Mouse (Mus musculus): Measurements from ENCODE around the gene Marcksl1. TPM values are rescaled to one million over a fixed set of nuclear protein-coding genes. Genes with fewer than 3 reads are reported as not detected.

Gene Marcksl1
- 192 and 195 TPM in 2 replicates for polyA plus RNA-seq (2016; fragmentation: Nextera tagmentation; extraction: Ambion mirVana)

DNA sequence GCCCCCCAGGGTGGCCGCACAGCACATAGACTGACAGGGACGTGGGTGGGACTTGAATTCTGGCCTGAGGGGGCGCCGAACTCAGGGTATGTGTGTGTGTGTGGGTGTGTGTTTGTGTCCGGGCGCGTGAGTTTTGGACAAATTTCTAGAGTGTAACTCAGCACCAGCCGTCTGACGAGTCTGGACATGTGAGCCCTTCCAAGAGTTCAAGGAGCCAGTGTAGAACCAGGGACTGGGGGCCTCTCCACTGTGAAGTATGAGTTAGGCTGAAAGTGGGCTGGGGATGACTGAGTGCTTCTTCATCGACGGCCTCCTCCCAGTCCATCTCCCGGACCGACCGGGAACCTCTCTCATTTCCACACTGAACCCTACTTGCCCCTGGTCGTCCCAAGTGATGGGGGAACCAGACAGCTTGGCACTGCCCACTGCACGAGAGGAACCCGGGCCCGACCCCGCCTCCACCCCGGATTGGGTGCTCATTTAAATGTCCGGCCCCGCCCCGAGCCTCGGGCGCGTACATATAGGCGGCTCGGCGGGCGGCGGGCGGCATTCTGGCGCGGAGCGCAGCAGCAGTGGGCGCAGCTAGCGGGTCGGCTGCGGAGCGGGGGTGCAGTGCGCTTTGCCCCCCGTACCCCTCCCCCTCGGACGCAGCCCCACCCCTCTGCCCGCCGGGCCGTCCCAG lies at the start of gene Marcksl1:
Marcksl1 (plus strand) TSS at position 496 of the 682 bp plus-strand sequence.
- peak within 1 kb of the TSS; percentile 77 for H3K27ac ChIP-seq
- peaks cover 34% of the 10 kb centered on the region for H3K4me1 ChIP-seq
- peaks cover 52% of the 10 kb centered on the region for H3K27me3 ChIP-seq (replicated peaks)
- H3K4me3 ChIP-seq: peak within 1 kb of the TSS; percentile 73
- WGBS (ENCODE audit: insufficient replicate concordance): 5% methylated on average over 46 of the region's 47 CpGs
- peak within 1 kb of the TSS; percentile 98 for H3K4me2 ChIP-seq
- H3K9ac ChIP-seq: peak within 1 kb of the TSS; percentile 91
- peak; percentile 75 for ATAC-seq
- H3K9me3 ChIP-seq (replicated peaks): no peaks in the 10 kb centered on the region
- peaks cover 34% of the 10 kb centered on the region for H3K36me3 ChIP-seq

DNA sequence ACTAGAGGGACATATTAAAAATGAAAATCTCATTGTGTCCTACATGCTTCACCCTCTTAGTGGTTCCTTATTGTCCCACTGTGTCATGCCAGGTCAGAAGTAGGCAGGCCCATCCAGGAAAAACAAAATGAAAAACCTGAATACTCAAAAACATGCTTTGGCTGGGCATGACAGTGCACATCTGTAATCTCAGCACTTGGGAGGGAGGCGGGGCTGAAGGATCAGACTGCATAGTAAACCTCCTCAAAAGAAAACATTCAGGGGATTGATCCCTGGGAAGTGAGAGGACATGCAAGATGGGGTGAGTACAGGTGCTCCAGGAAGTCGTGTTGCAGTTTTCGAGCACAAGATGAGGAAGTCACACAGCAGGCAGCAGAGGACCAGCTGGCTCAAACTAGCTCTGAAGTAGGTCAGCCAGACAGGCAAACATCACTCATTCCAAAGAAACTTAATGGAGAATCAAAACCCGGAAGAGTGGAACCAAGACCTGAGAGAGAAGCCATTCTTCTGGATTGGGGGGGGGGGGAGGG lies 49.0 kb upstream of the Marcksl1 start:
- peak; percentile 4; the same call in 1 of the 2 replicates for ATAC-seq
- H3K9me3 ChIP-seq (replicated peaks): no peaks in the 10 kb centered on the region
- H3K4me2 ChIP-seq: peak overlapping the region; percentile 76
- peaks cover 51% of the 10 kb centered on the region for H3K36me3 ChIP-seq
- peaks cover 47% of the 10 kb centered on the region for H3K4me1 ChIP-seq
- no peaks in the 10 kb centered on the region for H3K27me3 ChIP-seq (replicated peaks)
- peak overlapping the region; percentile 96 for H3K27ac ChIP-seq
- peak overlapping the region; percentile 83 for H3K4me3 ChIP-seq
- WGBS (ENCODE audit: insufficient replicate concordance): 67% methylated on average over 4 of the region's 4 CpGs
- H3K9ac ChIP-seq: peak overlapping the region; percentile 94

DNA sequence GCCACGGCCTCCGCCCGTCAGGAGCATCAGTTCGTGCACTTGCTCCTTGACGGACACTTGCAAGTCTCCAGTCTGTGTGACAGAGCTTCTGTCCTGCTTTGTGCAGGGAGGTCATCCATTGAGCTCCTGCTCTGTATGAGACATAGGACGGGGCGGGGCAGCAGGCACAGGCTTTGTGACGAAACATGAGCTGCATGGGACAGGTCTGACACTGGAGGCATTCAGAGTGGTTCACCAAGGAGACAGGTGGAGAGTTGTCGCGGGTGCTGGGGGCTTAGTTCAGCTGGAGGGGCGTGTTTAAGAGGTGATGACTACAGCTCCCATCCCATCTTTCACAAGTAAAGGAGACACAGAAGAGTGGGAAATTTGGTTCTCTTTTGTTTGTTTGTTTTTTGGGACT lies 37.3 kb upstream of the Marcksl1 start:
- peaks cover 98% of the 10 kb centered on the region for H3K36me3 ChIP-seq

DNA sequence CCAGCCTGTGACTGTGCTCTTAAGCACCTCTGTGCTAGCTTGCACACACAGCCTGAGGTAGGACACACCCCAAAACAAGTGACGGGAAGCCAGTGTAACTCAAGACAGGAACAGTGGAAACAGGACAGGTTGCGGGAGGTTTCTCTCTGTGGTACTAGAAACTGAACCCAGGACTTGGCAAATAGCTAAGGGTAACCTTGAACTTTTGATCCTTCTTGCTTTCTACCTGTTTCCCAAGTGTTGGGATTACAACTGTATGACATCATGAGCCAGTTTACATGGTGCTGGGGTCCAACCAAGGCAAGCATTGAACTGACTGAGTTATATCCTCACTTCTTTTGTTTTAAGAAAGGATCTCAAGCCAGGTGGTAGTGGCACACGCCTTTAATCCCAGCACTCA lies 33.5 kb upstream of the Marcksl1 start:
- no peak for ATAC-seq

More for the DNA sequence above, 37.3 kb upstream of the Marcksl1 start:
- H3K4me3 ChIP-seq: no peak overlapping the region
- no peak for ATAC-seq
- H3K9me3 ChIP-seq (replicated peaks): no peaks in the 10 kb centered on the region
- H3K27me3 ChIP-seq (replicated peaks): no peaks in the 10 kb centered on the region
- no peak overlapping the region for H3K4me2 ChIP-seq
- 85% methylated on average over 11 of the region's 11 CpGs for WGBS (ENCODE audit: insufficient replicate concordance)
- H3K4me1 ChIP-seq: 0 out of 2 replicates have a peak, but pooled peaks cover 5% of the 10 kb centered on the region
- H3K27ac ChIP-seq: no peak overlapping the region
- H3K9ac ChIP-seq: no peak overlapping the region

DNA sequence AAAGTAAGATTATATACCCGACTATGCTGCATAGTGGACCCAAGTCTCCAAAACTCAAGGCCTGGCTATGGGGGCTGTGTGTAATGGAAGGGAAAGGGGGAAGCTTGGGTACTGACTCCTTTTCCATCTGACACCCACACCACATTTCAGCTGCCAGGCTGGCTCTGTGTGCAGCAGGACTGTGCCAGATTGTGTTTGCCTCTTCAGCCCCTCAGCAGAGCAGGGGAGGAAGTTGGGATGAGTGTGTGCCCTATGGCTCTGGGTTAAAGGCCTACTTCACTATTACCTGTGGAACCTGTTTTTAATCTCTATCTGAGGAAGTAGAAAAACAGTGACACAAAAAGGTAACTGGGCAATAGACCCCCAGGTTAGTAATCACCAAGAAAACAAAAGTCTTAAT lies 32.3 kb upstream of the Marcksl1 start:
- Histone ChIP-seq H3K4me1 (0 out of 2 replicates have a peak, but pooled peaks cover 2% of the 10 kb centered on the region), H3K4me2 (no peak overlapping the region), H3K27me3 (replicated peaks) (no peaks in the 10 kb centered on the region), H3K36me3 (peaks cover 100% of the 10 kb centered on the region), H3K27ac (no peak overlapping the region), H3K4me3 (no peak overlapping the region), H3K9ac (no peak overlapping the region), H3K9me3 (replicated peaks) (no peaks in the 10 kb centered on the region)
- 83% methylated on average over 1 of the region's 1 CpGs for WGBS (ENCODE audit: insufficient replicate concordance)
- no peak for ATAC-seq

More for the DNA sequence above, 33.5 kb upstream of the Marcksl1 start:
- no peak overlapping the region for H3K4me2 ChIP-seq
- H3K27ac ChIP-seq: no peak overlapping the region
- H3K9me3 ChIP-seq (replicated peaks): no peaks in the 10 kb centered on the region
- H3K9ac ChIP-seq: no peak overlapping the region
- WGBS (ENCODE audit: insufficient replicate concordance): 86% methylated on average over 3 of the region's 3 CpGs
- H3K27me3 ChIP-seq (replicated peaks): no peaks in the 10 kb centered on the region
- 0 out of 2 replicates have a peak, but pooled peaks cover 5% of the 10 kb centered on the region for H3K4me1 ChIP-seq
- no peak overlapping the region for H3K4me3 ChIP-seq
- H3K36me3 ChIP-seq: peaks cover 100% of the 10 kb centered on the region

DNA sequence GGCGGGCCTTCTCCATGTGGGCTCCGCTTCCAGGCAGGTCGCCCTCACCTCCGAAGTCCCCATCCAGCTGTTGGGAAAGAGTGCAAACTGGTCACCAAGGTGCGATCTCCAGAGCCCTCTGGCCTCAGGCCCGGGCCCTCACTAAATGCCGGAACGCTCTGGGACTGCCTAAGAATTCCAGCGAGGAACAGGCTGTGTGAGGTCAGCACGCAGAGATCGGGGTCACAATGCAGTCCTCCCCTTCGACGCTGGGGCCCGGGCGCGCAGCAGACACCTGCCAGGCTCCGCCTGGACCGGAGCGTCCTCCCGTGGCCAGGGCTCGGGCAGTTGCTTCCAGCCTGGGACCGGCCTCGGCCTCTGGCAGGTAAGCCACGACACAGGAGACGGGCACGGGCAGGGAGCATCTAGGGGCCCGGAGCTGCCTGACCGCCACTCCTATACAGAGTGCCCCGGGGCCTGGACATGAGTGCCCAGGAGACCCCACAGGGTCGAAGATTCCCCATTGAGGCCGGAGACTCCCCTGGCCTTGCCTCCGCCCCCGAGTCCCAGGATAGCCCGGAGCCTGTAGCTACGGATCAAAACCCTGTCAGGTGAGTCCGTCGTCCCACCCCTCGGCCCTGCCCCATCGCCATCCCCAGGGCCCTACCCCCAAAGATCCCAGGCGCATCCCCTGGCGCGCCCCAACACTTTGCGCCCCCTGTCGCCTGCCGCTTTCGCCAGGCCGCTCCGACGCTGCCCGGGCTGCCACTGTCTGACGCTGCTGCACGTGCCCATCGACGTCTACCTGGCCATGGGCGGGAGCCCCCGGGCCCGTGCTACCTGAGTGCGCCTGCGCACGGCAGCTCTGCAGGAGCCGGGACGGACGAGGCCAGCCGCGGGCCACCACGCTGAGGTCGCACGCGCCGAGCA lies 22.2 kb upstream of the Marcksl1 start, which contains the start of the genes Tssk3 and Fam229a:
Tssk3 (minus strand) TSS at position 51 of the 909 bp plus-strand sequence.
Fam229a (plus strand) TSS at position 219 of the 909 bp plus-strand sequence.
- Histone ChIP-seq H3K27me3 (replicated peaks) (peaks cover 53% of the 10 kb centered on the region), H3K9me3 (replicated peaks) (no peaks in the 10 kb centered on the region), H3K9ac (peak within 1 kb of the TSS; percentile 15), H3K4me3 (peak within 1 kb of the TSS; percentile 37), H3K4me2 (peak within 1 kb of the TSS; percentile 63), H3K36me3 (peaks cover 34% of the 10 kb centered on the region), H3K4me1 (peaks cover 25% of the 10 kb centered on the region), H3K27ac (no peak within 1 kb of the TSS)
- ATAC-seq: peak; percentile 50
- 12% methylated on average over 69 of the region's 70 CpGs for WGBS (ENCODE audit: insufficient replicate concordance)

DNA sequence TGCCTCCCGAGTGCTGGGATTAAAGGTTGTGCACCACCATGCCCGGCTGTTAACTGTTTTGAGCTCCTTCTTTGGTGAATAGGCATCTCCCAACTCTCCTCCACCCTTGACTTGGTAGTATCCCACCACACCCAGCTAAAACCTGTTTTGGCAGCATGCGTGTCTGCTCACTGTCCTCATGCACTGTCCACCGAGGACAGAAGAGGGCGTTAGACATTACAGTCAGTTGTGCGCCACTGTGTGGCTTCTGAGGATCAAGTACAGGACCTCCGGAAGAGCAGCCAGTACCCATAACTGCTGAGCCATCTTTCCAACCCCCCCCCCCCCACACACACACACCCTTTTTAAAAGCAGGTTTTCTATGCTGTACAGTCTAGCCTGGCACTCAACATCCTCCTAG lies 18.7 kb upstream of the Marcksl1 start:
- Histone ChIP-seq H3K27me3 (replicated peaks) (peaks cover 67% of the 10 kb centered on the region), H3K4me3 (no peak overlapping the region), H3K27ac (no peak overlapping the region), H3K4me1 (peaks cover 51% of the 10 kb centered on the region), H3K9ac (no peak overlapping the region), H3K9me3 (replicated peaks) (no peaks in the 10 kb centered on the region), H3K36me3 (peaks cover under 1% of the 10 kb centered on the region; the same call in 1 of the 2 replicates), H3K4me2 (no peak overlapping the region)
- WGBS (ENCODE audit: insufficient replicate concordance): 52% methylated on average over 7 of the region's 7 CpGs
- ATAC-seq: no peak

DNA sequence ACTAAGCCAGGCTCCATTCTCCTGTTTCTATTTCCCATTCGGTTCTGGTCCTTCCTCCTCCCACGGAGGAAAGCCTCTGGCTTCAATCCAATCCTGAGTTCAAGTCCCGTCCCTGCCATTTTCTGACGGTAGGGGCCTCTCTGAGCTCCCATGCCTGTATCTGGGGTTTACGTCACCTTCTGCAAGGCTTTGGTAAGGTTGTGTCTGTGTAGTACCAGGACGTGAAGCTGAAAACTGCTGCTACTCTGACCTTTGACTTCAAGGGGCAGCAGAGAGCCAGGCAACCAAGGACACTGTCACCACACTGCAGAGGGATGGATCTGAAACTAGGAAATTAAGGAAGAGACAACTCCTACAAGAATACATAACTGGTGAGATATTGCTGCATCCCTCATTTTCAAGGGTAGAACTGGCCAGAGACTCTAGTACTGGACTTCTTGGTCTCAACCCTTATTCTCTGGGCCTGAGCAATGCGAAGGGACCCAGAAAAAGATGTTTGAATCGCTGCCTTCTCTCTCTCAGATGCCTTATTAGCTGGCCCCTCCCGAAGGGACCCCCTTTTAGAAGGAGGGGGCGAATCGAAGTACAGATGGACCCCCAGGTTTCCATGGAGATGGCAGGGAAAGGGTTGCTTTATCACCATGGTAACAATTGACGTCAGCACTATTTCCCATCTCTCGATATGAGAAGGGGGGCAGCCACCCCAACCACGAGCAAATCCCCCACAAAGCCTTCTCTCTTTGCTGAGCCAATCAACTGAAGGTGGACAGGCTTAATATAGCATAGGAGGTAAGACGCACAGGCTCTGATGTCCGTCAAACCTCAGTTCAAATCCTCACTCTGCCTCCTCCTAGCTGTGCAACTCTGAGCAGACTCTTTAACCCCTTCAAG lies 17.5 kb upstream of the Marcksl1 start:
- no peaks in the 10 kb centered on the region for H3K9me3 ChIP-seq (replicated peaks)
- WGBS (ENCODE audit: insufficient replicate concordance): 23% methylated on average over 16 of the region's 16 CpGs
- H3K4me1 ChIP-seq: peaks cover 63% of the 10 kb centered on the region
- H3K27me3 ChIP-seq (replicated peaks): peaks cover 54% of the 10 kb centered on the region
- no peak for ATAC-seq
- peak overlapping the region; percentile 15; the same call in 1 of the 2 replicates for H3K27ac ChIP-seq
- H3K4me2 ChIP-seq: no peak overlapping the region
- no peaks in the 10 kb centered on the region for H3K36me3 ChIP-seq
- no peak overlapping the region for H3K4me3 ChIP-seq
- no peak overlapping the region for H3K9ac ChIP-seq

DNA sequence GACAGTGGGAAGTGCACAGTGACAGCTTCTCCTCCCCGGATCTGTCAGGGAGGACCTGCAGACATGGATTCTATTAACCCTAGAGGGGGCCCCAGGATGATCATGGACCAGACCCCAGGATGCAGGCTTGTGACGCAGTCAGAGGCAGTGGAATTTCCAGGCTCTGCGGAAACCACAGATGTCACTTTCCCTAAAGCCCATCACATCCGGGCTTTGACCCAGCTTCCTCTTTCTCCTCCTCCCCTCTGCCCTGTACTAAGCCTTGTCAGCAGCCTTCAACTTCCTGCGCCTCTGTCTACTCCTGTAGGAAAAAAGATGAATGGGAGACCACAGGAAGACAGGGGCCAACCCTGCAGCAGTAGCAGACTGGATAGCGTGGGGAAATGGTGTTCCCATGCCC lies 16.8 kb upstream of the Marcksl1 start:
- peaks cover 47% of the 10 kb centered on the region for H3K27me3 ChIP-seq (replicated peaks)
- no peaks in the 10 kb centered on the region for H3K9me3 ChIP-seq (replicated peaks)
- H3K4me3 ChIP-seq: no peak overlapping the region
- no peak overlapping the region for H3K9ac ChIP-seq
- no peaks in the 10 kb centered on the region for H3K36me3 ChIP-seq
- ATAC-seq: peak; percentile 14; the same call in 1 of the 2 replicates
- H3K27ac ChIP-seq: peak overlapping the region; percentile 23
- H3K4me1 ChIP-seq: peaks cover 62% of the 10 kb centered on the region
- 0 out of 2 replicates have a peak overlapping the region, but pooled peaks have one; percentile 2 for H3K4me2 ChIP-seq
- WGBS (ENCODE audit: insufficient replicate concordance): 8% methylated on average over 6 of the region's 6 CpGs

DNA sequence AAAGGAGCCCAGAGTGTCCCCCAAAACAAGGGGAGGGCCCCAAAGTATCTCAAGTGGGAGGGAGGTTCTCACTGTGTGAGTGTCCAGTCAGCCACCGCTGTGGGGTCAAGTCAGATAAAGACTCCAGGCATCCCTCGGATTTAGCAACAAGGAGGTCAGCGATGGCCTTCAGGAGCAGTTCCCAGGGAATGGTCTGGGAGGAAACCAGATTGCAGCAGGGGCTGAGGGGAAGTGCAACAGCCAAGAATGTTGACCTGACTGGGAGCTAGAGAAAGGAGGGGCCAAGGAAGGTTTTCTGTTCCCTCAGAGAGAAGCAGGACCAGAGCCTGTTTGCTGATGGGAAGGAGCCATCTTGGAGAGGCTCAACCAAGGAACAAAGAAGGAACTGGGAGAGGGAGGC lies 14.4 kb upstream of the Marcksl1 start:
- 45% methylated on average over 3 of the region's 3 CpGs for WGBS (ENCODE audit: insufficient replicate concordance)
- H3K9ac ChIP-seq: no peak overlapping the region
- peaks cover 38% of the 10 kb centered on the region for H3K27me3 ChIP-seq (replicated peaks)
- peaks cover 79% of the 10 kb centered on the region for H3K4me1 ChIP-seq
- no peak for ATAC-seq
- no peak overlapping the region for H3K4me2 ChIP-seq
- peak overlapping the region; percentile 82 for H3K27ac ChIP-seq
- no peaks in the 10 kb centered on the region for H3K36me3 ChIP-seq
- H3K4me3 ChIP-seq: no peak overlapping the region
- H3K9me3 ChIP-seq (replicated peaks): no peaks in the 10 kb centered on the region

DNA sequence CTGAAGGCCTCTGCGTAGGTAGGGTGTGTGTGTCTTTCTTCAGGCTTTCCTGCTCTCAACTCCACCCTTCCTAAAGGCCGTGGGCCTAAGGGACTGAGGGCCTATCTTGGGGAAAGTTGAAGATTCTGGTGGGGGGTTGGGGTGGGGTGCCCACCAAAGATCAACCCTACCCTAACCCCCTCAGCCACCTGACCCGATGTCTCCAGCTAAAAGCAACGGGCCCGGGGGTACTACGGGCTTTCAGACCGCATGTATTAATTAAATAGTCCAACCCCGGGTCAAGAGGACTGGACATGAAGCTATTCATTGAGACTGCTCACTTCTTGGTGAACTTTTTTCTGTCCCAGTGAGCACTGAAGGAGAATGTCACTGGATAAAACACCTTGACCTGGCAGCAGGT lies 13.4 kb upstream of the Marcksl1 start:
- ATAC-seq: no peak
- Histone ChIP-seq H3K4me3 (peak overlapping the region; percentile 61), H3K4me1 (peaks cover 82% of the 10 kb centered on the region), H3K9me3 (replicated peaks) (no peaks in the 10 kb centered on the region), H3K27me3 (replicated peaks) (peaks cover 33% of the 10 kb centered on the region), H3K36me3 (no peaks in the 10 kb centered on the region), H3K27ac (peak overlapping the region; percentile 82), H3K4me2 (peak overlapping the region; percentile 97), H3K9ac (no peak overlapping the region)
- 78% methylated on average over 8 of the region's 8 CpGs for WGBS (ENCODE audit: insufficient replicate concordance)

All from liver, embryonic 12.5 days (tissue).